Mouse (Mus musculus) retina, embryonic 14.5 days (tissue): ENCODE measurements around the gene Cypt1.

Experiments used
- DNase-seq: peaks from one replicate; pipeline ENCODE4 v3.0.0-alpha.2; 2015; ENCODE audit warnings: low spot score

The Cypt1 gene

GRCm38 (mm10) chrX:16522569-16522968 is at the start of gene Cypt1:
TSS of gene Cypt1 (plus strand) at chrX:16522869.
- DNase-seq: no peak

- peak; percentile 1 for DNase-seq
These were observed 24.1 kb downstream of the Cypt1 start for GRCm38 (mm10) chrX:16546806-16547205.

- DNase-seq: no peak
These were observed 34.4 kb downstream of the Cypt1 start for GRCm38 (mm10) chrX:16557061-16557460.

- no peak for DNase-seq
These were observed 35.8 kb downstream of the Cypt1 start for GRCm38 (mm10) chrX:16558501-16558900.
